Mouse (Mus musculus) mesoderm, embryonic 11.5 days (tissue): ENCODE measurements around the gene Slc1a3.

Experiments used
- DNase-seq: peaks from one replicate; pipeline ENCODE4 v3.0.0-alpha.2; 2012; ENCODE audit warnings: low read depth, low spot score

Gene Slc1a3

DNA sequence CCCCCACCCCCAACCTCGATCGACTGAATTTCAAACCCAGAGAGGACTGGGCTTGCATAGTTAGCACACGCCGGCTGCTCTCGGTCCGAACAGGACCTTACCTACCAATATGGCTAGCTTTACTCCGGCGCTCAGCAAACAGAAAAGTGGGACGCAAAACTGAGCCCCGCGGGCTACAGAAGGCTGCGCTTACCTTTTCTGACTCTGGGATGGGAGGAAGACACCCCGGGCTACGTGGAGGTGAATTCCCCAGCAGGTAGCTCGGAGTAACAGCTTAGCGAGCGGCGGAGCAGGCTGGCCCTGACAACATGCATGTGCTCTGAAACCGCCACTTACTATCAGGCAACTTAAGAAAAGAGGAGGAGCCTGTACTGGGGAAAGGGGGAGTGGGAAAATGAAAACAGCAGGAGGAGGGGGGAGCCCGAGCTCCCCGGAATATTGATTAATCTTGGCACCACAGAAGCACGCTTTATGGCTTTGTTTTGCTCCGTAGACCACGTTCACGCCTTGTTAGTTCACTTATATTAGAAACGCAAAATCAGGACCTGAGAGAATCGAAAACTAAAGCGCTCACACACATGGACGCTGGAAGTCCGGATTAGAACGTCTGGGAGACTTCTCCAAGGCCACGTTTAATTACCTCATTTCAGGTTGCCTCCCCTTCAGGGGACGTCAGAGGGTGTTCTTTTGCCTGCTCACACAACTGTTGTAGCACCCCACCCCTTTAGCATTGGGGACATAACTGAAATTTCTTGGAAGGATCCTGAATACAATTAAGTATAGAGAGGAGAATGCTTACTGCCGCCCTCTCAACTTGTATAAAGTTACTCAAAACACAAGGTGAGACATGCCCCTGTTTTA lies at the start of gene Slc1a3:
Gene Slc1a3 (minus strand): TSS at position 619 of the 861 bp plus-strand sequence.
- DNase-seq, result peak; percentile 63

DNA sequence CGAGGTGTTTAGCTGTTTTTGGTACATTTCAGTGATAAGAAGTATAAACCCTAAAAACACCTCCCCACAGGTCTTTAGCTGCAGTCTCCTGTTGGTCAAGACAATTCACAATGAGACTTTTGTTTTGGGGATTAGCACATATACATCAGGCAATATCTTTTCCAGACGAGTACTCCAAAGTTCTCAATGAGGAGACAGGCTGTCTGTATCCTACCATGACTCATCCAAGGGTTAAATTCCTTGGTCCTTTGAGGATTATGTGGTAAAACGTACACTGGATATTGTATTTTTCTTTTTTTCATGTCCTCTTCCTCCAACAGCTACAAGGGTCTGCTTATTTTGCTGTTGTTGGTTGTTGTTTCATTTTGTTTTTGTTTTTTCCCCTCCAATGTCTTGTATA lies 48.5 kb upstream of the Slc1a3 start:
- no peak for DNase-seq

DNA sequence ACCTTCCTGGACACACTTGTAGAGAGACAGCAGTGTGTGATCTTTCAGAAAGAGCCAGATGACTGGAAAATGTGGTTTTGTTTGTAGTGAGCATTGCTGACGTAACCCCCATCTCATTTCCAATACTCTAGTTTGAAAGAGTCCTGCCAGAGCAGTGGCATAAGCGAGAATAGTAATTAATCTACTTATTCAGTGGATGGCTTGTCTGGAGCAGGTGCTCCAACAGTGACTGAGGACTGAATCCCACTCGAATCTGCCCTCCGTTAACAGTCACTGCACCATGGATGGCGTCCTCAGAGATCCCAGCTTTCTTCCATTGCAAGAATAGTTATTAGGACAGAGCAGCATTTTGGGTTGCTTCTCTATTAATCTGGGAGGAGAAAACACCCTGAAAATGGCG lies 45.9 kb upstream of the Slc1a3 start:
- no peak for DNase-seq

DNA sequence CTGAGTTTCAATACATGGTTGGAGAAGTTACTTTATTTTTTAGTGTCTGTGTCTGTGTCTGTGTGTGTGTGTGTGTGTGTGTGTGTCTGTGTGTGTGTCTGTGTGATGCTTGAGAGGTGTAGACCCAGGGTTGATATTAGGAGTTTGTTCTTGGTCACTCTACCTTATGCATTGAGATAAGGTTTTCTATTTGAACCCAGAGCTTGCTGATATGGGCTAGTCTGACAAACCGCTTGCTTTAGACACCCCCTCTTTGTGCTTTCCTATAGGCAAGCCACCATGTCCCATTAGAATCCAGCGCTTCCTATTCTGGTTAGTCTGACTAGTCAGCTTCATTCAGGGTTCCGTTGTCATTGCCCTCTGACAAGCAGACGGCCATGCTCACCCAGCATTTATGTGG lies 39.2 kb upstream of the Slc1a3 start:
- no peak for DNase-seq

DNA sequence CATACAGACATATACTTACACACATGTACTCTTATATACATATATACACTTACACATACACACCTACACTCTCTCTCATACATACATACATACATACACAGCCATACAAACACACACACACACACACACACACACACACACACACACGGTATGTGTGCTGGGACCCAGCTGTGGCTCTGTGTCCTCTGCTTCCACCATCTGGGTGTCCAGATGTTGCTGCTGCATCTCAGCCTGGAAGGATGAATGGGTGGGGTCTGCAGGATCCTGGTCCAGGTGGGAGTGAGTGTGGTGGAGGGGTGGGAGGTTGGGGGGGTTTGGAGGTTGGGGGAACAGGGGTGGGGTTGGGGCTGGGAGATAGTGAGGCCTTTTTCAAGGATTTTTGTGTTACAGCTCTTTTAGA lies 38.2 kb upstream of the Slc1a3 start:
- DNase-seq, result no peak

DNA sequence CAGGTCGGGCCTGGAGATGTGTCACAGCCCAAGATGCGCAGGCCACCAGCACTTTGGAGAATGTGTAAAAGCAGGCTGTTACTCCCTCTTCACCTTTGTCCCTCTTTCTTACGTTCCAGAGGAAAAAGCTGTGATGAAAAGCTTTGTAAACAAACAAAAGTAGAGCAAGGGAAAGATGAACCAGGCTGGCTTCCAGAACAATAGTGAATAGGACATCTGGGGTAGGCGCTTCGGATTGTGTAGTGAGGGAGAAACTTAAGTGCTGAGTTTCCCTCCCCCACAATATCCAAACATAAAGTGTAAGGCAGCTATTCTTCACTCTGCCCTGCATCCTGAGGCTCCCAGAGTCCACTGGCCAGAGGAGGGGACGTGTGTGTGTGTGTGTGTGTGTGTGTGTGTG lies 31.0 kb upstream of the Slc1a3 start:
- DNase-seq, result no peak

DNA sequence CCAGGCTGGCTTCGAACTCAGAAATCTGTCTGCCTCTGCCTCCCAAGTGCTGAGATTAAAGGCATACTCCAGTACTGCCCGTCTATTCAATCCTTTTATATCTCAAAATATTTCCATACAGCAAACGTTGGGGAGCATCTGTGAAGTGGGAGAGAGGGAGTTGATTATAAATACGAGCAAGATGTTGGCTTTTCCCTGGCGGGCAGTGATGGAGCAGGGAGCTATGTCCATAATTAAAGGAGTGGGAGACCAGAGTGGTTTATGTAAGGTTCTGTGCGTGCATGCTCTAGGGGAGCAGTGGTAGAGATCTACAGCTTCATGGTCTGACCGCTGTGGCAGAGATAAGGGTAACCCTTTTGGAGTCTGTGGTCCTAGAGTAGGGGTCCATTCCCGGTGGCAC lies 30.2 kb upstream of the Slc1a3 start:
- DNase-seq, result no peak

DNA sequence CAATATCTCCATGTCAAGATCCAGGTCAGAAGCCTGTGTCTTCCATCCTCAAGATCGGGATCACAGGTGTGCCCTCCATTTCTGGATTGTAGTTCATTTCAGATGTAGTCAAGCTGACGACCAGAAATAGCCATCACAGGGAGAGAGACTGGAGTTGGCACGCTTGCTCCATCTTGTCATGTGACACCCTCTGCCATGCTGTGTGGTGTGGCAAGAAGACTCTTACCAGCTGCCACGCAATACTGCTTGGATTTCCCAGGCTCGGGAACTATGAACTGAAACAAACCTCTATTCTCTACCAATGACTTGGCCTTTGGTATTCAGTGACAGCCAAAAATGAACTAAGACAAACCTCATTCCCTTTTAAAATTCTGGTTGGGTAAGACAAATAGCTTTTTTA lies 27.6 kb upstream of the Slc1a3 start:
- DNase-seq, result no peak

DNA sequence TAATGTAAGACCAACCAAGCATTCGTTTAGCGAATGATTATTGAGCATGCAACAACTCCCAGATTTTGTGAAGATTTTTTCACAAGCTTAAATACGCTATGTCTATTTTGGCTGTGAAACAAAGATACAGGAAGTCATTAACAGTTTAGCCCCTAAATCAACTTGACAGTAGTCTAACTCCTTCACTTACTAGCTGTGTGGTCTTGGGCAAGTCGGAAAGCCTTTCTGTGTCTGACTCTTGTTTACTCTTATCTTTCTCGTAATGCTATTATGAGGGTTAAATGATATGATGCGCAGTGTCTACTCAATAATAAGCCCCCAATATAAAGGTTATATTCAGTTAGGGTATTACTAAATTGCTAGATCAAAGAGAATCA lies 23.8 kb upstream of the Slc1a3 start:
- DNase-seq, result no peak

DNA sequence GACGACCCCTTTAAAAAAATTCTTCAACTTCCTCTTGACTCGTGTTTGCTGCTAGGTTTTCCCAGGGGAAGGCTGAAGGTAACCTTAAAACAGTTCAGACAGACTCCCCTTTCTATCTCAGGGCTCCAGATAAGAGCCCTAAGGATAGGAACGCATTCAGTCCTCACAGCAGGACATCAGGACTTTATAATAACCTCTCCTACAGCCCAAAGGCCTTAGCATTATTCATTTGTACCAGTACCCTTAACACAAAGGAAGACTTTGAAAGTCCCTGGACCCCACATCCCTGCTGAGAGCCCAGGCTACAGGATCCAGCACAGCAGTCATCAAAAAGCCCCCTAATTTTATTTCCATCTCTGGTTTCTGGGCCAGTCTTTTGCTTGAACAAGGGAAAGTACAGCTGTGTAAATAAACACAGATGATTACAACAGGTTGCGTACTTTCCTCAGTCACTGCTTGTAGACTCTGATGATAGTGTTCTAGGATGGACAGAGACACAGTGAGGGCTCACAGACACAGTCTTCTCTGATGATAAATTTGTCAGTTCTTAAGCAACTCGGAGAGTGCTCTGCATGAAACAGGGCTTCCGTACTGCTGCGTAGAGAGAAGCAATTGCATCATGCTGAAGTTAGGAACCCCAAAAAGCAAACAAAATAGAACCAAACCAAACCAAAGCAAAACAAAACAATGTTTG lies 23.3 kb upstream of the Slc1a3 start:
- DNase-seq, result peak; percentile 50

DNA sequence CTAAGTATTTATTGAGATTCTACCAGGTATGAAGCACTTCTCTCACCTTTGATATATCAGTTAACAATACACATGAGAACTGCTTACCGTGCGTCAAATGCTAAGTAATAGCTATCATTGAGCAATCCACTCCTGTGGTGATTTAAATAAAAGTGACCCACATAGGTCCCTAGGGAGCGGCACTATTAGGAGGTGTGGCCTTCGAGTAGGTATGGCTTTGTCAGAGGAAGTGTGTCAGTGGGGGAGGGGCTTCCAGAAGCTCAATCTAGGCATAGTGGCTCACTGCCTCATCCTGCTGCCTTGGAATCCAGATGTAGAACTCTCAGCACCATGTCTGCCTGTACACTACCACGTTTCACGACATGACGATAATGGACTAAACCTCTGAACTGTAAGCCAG lies 18.3 kb upstream of the Slc1a3 start:
- DNase-seq, result no peak

DNA sequence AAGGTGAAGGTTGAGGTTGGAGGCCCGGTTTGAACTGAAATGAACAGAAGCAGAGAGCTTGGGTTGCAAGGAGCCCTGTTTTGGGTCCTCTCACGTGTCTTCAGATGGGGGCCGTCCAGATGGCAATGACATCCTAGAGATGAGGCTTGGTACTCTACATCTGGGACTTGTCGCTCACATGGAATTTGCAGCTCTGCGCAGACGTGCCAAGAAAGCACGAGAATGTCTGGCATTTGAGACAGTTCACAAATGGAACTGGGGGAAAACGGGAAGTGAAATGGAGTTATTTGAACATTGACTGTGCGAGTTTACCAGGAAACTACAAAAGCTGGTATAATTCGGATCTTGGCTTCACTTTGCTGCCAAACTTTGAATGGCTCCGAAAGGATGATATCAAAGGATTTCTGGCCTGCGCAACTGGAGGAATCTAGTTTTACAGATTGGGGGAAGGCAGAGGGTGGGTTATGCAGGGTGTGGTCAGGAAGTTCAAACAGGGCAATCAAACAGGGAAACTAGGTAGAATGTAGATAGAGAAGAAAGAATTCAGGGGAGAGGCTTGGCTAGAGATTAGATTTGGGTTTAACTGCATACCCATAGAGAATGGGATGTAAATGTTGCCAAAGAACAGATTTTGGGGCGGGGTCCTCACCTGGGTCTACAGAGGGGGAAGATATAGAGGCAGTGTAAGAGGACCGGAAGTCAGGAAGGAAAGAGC lies 12.0 kb upstream of the Slc1a3 start:
- DNase-seq, result no peak

DNA sequence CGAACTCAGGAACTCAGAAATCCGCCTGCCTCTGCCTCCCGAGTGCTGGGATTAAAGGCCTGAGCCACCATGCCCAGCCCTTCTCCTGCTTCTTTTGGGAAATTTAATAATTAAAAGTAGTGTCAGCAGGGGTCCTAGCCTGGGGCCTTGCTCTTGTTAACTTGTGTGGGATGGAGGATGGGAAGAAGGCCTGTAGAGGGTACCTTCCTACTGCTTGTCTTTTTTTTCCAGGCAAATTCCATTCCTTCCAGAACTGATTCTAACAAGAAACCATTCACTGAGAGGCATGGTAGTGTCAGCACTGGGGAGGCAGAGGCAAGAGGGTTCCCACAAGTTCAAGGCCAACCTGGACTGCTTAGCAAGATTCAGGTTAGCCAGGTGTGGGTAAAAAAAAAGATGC lies 11.2 kb upstream of the Slc1a3 start:
- no peak for DNase-seq

DNA sequence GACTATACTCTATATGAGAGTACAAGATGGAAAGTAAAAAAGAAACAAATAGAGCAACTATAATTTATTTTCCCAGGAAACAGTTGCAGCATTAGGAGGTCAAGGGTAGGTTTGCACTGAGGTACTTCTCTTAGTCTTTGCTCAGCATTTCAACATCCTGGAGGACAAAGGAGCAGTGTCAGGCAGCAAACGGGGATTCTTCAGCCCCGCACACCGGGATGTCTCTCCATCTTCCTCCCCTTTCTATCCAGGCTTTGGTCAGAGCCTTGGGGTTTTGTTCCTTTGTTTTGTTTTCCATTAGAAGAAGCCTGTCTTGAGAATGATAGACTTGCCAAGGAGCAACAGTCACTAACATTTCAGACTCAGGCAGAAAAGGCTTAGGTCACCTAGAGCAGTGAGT lies 10.4 kb upstream of the Slc1a3 start:
- no peak for DNase-seq

DNA sequence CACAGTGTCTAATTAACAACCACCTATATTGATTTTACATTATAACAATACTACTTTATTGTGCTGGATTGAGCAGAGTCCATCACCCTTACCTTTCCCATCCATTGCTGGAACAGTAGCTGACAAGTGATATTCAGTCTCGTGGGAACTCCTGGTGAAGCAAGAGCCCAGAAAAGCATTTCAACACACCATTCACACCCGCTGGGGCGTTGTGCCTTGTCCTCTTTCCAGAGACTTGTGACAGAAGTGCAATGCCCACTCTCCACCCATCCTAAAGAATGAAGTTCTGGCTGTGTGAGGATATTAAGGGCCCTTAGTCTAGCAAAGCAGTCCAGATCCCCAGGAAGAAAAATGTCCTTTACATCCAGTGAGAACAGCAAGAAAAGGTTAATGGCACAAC lies 7.9 kb upstream of the Slc1a3 start:
- no peak for DNase-seq

DNA sequence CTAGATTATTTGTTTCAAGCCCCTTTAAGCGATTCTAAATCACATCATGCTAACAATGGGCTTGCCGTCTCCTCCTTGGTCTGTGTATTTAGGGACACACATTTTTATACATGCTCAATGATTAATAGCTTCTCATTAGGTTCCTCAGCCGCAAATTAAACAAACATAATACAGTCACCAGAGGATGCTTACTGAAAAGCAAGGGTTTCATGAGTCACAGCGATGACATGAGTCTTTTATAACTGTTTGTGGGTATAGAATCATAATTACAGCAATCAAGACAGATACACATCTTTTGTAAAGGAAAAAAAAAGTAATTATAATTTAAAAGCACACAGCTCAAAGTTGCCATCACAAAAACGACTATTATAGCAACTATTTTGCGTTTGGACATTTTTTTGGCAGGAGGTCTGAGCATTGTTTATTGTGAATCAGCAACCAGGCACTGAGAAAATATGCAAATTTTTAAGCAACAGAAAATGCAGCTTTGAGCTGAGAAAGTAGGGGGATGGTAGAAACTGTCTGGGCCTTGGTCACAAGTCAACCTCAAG lies 6.5 kb upstream of the Slc1a3 start:
- no peak for DNase-seq

DNA sequence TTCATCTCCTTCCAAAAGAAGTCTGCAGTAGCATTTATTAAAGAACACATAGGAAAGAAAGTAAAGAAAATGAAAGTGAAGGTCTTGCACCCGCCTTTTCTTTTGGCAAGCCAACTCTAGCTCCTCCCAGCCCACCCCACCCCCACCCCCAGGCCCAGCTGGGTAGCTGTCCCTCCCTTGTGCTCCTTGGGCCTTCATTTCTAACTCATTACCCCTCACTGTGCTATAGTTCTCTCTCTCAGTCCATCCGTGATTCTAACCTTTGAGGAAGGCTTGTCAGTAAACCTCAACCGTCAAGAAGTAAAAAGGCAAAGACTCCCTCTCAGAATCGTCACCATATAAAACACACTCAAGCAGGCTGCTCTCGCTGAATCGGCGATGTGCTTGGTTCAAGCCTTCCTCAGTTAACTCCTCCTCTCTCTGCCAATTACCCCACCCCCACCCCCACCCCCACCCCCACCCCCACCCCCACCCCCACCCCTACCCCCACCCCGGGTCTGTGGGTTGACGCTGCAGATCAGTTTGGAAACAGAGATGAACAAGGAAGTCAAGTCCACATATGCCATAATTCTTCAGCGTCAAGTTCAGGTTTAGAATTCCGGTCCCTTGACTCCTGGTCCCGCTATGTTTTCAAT lies 5.9 kb upstream of the Slc1a3 start:
- DNase-seq, result no peak

DNA sequence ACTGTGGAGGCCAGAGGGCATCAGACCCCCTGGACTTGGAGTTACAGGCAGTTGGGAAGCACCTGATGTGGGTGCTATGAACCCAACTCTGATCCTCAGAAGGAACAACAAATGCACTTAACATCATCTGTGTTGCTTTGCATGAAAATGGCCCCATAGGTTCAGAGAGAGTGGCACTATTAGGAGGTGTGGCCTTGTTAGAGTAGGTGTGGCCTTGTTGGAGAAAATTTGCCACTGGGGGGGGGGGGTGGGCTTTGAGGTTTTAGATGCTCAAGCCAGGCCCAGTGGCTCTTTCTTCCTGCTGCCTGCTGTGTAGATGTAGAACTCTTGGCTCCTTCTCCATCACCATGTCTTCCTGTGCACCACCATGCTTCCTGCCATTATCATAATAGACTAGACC lies 5.1 kb upstream of the Slc1a3 start:
- no peak for DNase-seq

DNA sequence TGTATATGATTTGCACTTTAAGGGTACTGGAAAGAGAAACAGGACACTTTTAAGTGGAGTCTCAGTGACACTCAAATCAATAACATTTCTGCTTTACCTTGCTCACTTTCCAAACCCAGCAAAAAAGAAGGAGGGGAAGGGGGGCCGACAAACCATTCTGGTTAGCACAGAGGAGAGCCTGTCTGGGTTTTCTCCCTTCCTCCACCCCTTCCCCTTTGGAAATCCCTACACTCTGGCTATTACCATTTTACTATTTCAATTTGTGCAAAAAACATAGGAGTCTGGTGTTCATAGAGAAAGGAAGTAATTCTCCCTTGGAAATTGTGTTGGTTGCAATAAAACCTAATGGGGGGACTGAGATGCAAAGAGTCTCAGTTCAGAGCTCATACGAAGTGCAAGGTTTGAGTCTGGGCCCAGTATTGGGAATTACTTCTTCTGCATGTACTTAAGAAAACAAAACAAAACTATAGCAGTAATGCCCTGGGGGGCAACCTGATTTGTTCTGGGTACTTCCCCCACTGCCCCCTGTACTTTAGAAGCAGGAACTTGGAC lies 1.9 kb upstream of the Slc1a3 start:
- no peak for DNase-seq

DNA sequence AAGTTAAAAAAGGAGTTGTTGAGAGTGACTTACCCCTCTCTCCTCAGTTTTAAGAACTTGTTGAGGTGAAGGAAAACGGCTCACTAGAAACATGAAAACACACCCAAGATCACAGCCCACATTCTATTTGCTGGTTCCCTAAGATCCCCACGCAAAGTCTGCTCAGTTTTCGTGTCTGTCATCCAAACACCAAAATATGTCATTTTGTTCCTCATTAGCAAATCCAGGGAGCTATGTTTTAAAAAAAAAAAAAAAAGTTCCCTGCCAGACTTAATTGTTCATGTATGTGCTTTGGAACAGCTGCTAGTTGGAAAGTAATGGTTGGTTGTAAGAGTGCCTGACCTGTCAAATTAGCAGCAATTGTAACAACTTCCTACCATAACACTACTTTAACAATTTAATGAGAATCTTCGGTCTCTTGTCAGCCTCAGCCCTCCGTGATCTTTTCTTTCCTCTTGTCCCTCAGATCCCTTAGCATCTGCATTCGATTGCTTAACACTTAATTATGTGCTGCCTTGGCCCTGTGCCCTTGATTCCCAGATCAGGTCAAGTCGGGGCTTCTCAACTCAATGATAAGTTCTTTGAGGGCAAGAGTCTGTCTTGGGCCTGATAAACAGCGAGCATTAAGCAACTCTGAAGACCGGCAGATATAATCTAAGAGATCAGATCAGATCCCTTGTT lies 1.2 kb upstream of the Slc1a3 start:
- DNase-seq, result no peak

DNA sequence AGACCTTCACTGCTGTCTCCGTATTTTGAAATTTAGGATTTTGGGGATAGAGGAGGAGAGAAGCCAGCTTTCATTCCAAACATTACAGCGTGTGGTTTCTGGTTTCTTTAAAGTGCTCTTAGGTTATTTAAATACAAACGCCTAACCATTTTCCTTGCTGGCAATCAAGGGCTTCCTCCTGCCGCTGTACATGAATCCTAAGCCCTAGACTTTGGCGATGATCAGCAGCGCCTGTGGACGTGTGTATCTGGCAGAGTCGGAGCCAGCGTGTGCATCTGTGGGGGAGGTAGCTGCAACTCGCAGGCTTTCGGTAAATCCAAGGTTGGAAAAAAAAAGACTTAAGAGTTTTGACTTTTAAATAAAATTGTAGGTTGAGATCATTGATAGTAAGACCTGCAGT lies 986 bp downstream of the Slc1a3 start:
- peak; percentile 40 for DNase-seq
